Mouse (Mus musculus) stomach, postnatal 0 days (tissue): ENCODE data around the gene 1700080E11Rik. TPM values are rescaled to one million over a fixed set of nuclear protein-coding genes. Genes with fewer than 3 reads are reported as not detected.

Experiments
- ATAC-seq: fragments of 200-750 bp; cut with Nextera tagmentation; 2 replicates; pipeline ENCODE4 v1.8.0; 2017; ENCODE audit not compliant: low FRiP score, low TSS enrichment
- DNase-seq: peaks from one replicate; pipeline ENCODE4 v3.0.0-alpha.2; 2016; ENCODE audit warnings: low spot score
- H3K27ac ChIP-seq: fragments of 300-500 bp; sonication (generic); replicated peaks from 2 replicates; pipeline ENCODE4 v1.5.1; 2014; ENCODE audit warnings: mild to moderate bottlenecking, control low read depth
- H3K27me3 ChIP-seq: fragments of 300-500 bp; sonication (generic); 2 replicates; pipeline ENCODE4 v1.6.1; 2014; ENCODE audit warnings: low read length; ENCODE audit not compliant: control insufficient read depth, insufficient read depth
- H3K36me3 ChIP-seq: fragments of 300-500 bp; sonication (generic); 2 replicates; pipeline ENCODE4 v1.6.1; 2014; ENCODE audit warnings: low read length, mixed read lengths; ENCODE audit not compliant: control insufficient read depth, insufficient read depth
- H3K4me1 ChIP-seq: fragments of 300-500 bp; sonication (generic); replicated peaks from 2 replicates; pipeline ENCODE4 v1.6.1; 2014; ENCODE audit warnings: antibody characterized with exemption; ENCODE audit not compliant: control insufficient read depth, insufficient read depth
- H3K4me2 ChIP-seq: fragments of 300-500 bp; sonication (generic); replicated peaks from 2 replicates; pipeline ENCODE4 v1.6.1; 2014; ENCODE audit warnings: low read depth, mild to moderate bottlenecking, control low read depth, moderate library complexity
- H3K4me3 ChIP-seq: fragments of 300-500 bp; sonication (generic); 2 replicates; pipeline ENCODE4 v1.5.1; 2014; ENCODE audit warnings: low read depth, low read length, control low read depth
- H3K9ac ChIP-seq: fragments of 300-500 bp; sonication (generic); 2 replicates; pipeline ENCODE4 v1.6.1; 2014; ENCODE audit warnings: mild to moderate bottlenecking, low read length, control low read depth, mixed read lengths
- H3K9me3 ChIP-seq: fragments of 300-500 bp; sonication (generic); 2 replicates; pipeline ENCODE4 v1.6.1; 2016; ENCODE audit warnings: low read length; ENCODE audit not compliant: control insufficient read depth
- CTCF ChIP-seq: IDR thresholded peaks from 2 replicates; pipeline ENCODE4 v1.5.1; 2016; ENCODE audit warnings: antibody characterized with exemption, low read depth, mild to moderate bottlenecking, moderate library complexity
- EP300 ChIP-seq: optimal IDR thresholded peaks from 2 replicates; pipeline ENCODE3; 2016; ENCODE audit warnings: antibody characterized with exemption
- WGBS: fragments of 180-500 bp; shearing (Covaris S2); extraction: QIAGEN DNeasy Blood & Tissue Kit; methylation state at CpG from one replicate; pipeline ENCODE4 v1.1.7; 2014; 5-methylcytosine and 5-hydroxymethylcytosine counted together
- polyA plus RNA-seq: library from polyadenylated mRNA; unstranded; fragments of >200 nt; fragmentation: Nextera tagmentation; extraction: Ambion mirVana; gene quantifications from 2 replicates; pipeline ENCODE4 v1.2.1, GENCODE M21; 2015

Gene 1700080E11Rik
- not detected in 2 replicates for polyA plus RNA-seq

DNA sequence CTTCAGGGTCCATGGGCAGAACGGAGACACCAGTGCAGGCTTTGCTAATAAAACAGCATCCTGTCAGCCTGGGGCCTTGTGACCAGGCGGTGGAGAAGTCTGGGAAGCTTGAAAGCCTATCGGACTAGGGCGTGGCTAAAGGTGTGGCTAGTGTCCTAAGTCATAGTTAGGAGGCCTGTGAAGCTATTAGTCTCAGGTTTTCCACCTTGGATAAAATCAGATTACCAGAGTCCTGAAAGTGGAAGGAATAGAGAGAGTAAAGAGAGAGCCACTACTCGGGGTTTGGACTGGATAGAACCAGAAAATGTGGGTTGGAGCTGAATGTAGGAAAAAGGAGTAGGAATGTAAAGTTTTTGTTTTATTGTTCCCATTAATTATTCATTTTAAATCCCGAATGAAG lies at the start of gene 1700080E11Rik:
1700080E11Rik (minus strand) TSS at position 101 of the 400 bp plus-strand sequence.
- no peak within 1 kb of the TSS for H3K9ac ChIP-seq
- H3K4me2 ChIP-seq = no peak within 1 kb of the TSS
- no peak within 1 kb of the TSS for H3K27ac ChIP-seq
- 69% methylated on average over 6 of the region's 6 CpGs for whole genome bisulfite sequencing
- H3K36me3 ChIP-seq = no peaks in the 10 kb centered on the region
- H3K4me3 ChIP-seq = no peak within 1 kb of the TSS
- ATAC-seq (no peak), DNase-seq (peak; percentile 8)
- no peaks in the 10 kb centered on the region for H3K9me3 ChIP-seq
- H3K27me3 ChIP-seq = no peaks in the 10 kb centered on the region
- no peaks in the 10 kb centered on the region for H3K4me1 ChIP-seq
- TF ChIP-seq EP300 = no peak
- TF ChIP-seq CTCF = no peak

DNA sequence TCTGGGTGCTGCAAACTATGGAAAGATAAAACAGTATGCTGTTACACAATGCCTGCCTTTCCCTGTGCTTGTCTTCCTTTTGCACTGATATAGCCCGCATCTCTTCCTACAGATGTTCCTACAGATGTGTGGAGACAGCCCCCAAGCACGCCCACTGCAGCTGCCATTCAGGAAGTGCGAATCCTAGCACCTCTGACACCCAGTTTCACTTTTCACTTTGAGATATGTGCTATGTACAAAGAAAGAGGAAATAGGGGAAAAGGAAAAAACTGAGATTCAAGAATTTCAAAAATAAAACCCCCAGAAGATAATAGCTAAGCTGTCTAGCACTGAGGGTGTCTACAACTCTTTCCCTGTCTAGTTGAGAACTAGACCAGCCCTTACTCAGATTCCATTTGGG lies 41.8 kb upstream of the 1700080E11Rik start:
- Histone ChIP-seq H3K4me2 (no peak overlapping the region), H3K9me3 (no peaks in the 10 kb centered on the region), H3K27me3 (no peaks in the 10 kb centered on the region), H3K36me3 (no peaks in the 10 kb centered on the region), H3K9ac (no peak overlapping the region), H3K4me1 (no peaks in the 10 kb centered on the region), H3K4me3 (no peak overlapping the region), H3K27ac (no peak overlapping the region)
- TF ChIP-seq CTCF (no peak), EP300 (no peak)
- DNase-seq = no peak
- 73% methylated on average over 3 of the region's 3 CpGs for WGBS
- no peak for ATAC-seq

DNA sequence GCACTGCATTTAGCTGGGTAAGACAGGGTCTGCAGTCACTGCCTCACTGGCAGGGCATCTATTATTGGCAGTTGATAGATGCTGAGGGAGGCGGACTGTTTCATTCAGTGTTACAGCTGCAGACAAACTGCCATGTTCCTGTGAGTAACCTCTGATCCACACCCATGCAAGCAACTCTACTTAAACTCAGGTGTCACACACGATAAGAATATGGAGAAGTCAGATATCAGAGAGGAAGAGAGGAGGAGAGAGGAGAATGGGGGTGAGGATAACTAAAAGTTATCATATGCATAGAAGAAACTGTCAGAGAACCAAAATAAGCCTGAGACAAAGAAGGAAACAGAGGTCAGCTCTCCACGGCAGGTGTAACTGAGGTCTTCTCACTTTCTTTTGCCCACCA lies 37.5 kb upstream of the 1700080E11Rik start:
- Histone ChIP-seq H3K4me1 (no peaks in the 10 kb centered on the region), H3K36me3 (no peaks in the 10 kb centered on the region), H3K27me3 (no peaks in the 10 kb centered on the region), H3K9me3 (no peaks in the 10 kb centered on the region), H3K4me2 (no peak overlapping the region), H3K4me3 (no peak overlapping the region), H3K27ac (no peak overlapping the region), H3K9ac (no peak overlapping the region)
- 73% methylated on average over 3 of the region's 3 CpGs for WGBS
- DNase-seq = no peak
- ATAC-seq = no peak
- TF ChIP-seq CTCF = no peak

DNA sequence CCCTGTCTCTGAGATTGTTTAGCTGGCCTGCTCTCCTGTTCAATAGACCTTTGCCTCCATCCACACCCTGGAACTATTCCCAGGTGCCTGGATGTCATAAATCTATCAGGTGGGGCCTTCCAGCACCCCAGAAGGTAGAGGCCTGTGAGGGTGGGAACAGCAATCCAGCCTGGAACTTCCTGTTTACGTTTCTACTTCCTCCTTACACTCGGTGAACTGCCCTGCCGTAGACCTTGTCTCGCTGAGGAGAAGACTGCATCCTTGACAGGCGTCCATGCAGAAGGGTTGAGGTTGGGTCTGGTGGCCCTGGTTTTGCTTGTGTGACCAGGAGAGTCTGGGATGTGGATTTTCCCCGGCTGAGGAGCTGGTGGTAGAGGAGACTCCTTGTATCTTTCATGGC lies 5.7 kb downstream of the 1700080E11Rik start:
- DNase-seq (peak; percentile 8), ATAC-seq (no peak)
- H3K36me3 ChIP-seq = no peaks in the 10 kb centered on the region
- no peak overlapping the region for H3K9ac ChIP-seq
- H3K9me3 ChIP-seq = no peaks in the 10 kb centered on the region
- H3K4me1 ChIP-seq = no peaks in the 10 kb centered on the region
- H3K27ac ChIP-seq = no peak overlapping the region
- TF ChIP-seq EP300 (no peak), CTCF (no peak)
- H3K4me3 ChIP-seq = no peak overlapping the region
- WGBS = 60% methylated on average over 6 of the region's 6 CpGs
- no peaks in the 10 kb centered on the region for H3K27me3 ChIP-seq
- no peak overlapping the region for H3K4me2 ChIP-seq

DNA sequence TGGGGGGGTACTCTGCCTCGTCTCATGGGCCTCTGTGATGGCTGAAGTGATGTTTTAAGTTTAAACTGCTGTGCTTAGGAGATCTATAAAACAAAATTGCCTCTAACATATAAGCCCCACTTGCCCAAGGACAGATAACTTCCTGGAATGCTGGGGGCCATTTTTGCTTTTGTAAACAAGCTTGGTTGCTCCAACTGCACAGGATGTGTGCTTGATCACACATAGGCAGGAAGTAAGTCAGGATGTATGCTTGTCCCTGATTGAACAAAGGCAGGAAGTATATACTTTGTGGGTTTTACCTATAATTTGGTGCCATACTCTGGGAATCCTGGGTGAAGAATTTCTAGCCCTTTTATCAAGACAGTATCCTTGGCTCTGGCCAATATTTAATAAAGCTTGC lies 8.5 kb downstream of the 1700080E11Rik start:
- WGBS = 34% methylated on average over 1 of the region's 1 CpGs
- DNase-seq (peak; percentile 1), ATAC-seq (no peak)
- Histone ChIP-seq H3K9me3 (no peaks in the 10 kb centered on the region), H3K36me3 (no peaks in the 10 kb centered on the region), H3K27ac (no peak overlapping the region), H3K27me3 (no peaks in the 10 kb centered on the region), H3K9ac (no peak overlapping the region), H3K4me3 (no peak overlapping the region), H3K4me1 (0 out of 2 replicates have a peak, but pooled peaks cover 3% of the 10 kb centered on the region), H3K4me2 (no peak overlapping the region)
- TF ChIP-seq EP300 (no peak), CTCF (no peak)

DNA sequence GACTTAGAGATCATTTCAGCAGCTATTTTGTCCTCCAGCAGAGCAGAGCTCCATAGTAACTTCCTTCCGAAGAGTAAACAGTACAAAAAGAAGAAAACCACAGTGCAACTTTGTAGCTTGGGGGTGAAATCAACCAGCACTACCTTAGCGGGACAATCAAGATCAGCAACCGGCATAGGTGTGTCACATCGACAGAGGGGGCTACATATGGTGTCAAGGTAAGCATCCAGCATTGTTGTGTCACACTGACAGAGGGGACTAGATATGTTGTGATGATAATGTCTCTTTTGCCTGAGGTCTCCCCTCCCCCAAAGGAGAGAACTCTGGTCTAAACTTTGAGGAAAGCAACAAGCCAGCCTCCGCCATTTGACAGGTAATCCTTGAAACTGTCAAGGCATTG lies 10.4 kb downstream of the 1700080E11Rik start:
- Histone ChIP-seq H3K4me1 (0 out of 2 replicates have a peak, but pooled peaks cover 5% of the 10 kb centered on the region), H3K27ac (no peak overlapping the region), H3K9me3 (no peaks in the 10 kb centered on the region), H3K9ac (no peak overlapping the region), H3K4me3 (no peak overlapping the region), H3K36me3 (no peaks in the 10 kb centered on the region), H3K4me2 (no peak overlapping the region), H3K27me3 (no peaks in the 10 kb centered on the region)
- DNase-seq (peak; percentile 0), ATAC-seq (no peak)
- TF ChIP-seq EP300 (no peak), CTCF (no peak)
- WGBS = 88% methylated on average over 5 of the region's 5 CpGs
